Comparison of ENCODE assay signal across 13 mouse cellular contexts in the genomic region with DNA sequence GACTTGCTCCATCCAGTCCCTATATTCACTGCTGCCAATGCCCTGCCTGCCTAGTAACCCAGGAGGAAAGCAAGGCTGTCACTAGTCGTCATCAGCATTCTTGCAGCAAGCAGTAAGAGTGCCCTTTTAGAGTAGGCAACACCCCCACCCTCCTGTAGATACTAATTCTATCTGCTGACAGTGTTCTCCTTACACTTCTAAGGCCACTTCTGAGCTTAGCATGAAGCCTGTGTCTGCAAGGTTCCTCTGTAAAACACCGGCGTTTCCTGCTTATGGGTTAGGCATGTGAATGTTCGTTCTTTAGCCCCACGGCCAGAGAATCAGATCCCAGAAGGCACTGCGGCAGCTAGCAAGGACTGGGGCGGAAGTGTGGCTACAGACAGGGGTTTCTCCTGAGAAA. TPM values are rescaled to one million over a fixed set of nuclear protein-coding genes. Genes with fewer than 3 reads are reported as not detected.
DNase-seq lines count a peak whose midpoint lies in the region; ATAC-seq lines count a peak whose summit lies in the region.
"Had no signal": no experiment of that assay in that cellular context is flagged by ENCODE, and none has a peak within 500 bp of the region (broad histone marks: within the 10 kb centered on the region; RNA-seq: fewer than 3 reads in every experiment).

No protein-coding gene starts in this region.

- H3K9me3 ChIP-seq in embryonic facial prominence, embryonic 10.5 days, result no peaks in the 10 kb centered on the region
- H3K9me3 ChIP-seq in forebrain, embryonic 13.5 days (replicated peaks), result no peaks in the 10 kb centered on the region

- H3K4me3 ChIP-seq in embryonic facial prominence, embryonic 10.5 days, result no peak overlapping the region
- no peak overlapping the region for H3K4me3 ChIP-seq in forebrain, embryonic 13.5 days

- no peak for ATAC-seq in forebrain, embryonic 13.5 days
- ATAC-seq in granulocyte monocyte progenitor cell, adult 5-6 weeks (replicated peaks; ENCODE audit: poor library complexity, severe bottlenecking), result no peak
- ATAC-seq: intestine, embryonic 16.5 days had no signal

- no peak overlapping the region for H3K27ac ChIP-seq in embryonic facial prominence, embryonic 10.5 days (replicated peaks)
- no peak overlapping the region for H3K27ac ChIP-seq in forebrain, embryonic 13.5 days

- no peak overlapping the region for H3K4me2 ChIP-seq in forebrain, embryonic 13.5 days
- H3K4me2 ChIP-seq: lung, embryonic 14.5 days had no signal

- peak; percentile 32 for DNase-seq in gastrocnemius, postnatal 25 days
- no peak for DNase-seq in gastrocnemius, adult 8-10 months (ENCODE audit: low spot score in 2 of 2)
- DNase-seq in CD4-positive helper T cell, adult 2 months (ENCODE audit: low read depth, low spot score), result peak; percentile 64
- DNase-seq in embryonic facial prominence, embryonic 10.5 days (ENCODE audit: low spot score), result peak; percentile 4
- peak; percentile 60 to 66 for DNase-seq in natural killer cell, adult 2 months (ENCODE audit: low spot score in 2 of 2)
- no peak for DNase-seq in right cerebral cortex, postnatal 10 days (ENCODE audit: low spot score in 2 of 2)
- DNase-seq: cerebellum, adult 2 months; liver; lung, embryonic 14.5 days; right cerebral cortex, postnatal 4 days had no signal

- no peaks in the 10 kb centered on the region for H3K27me3 ChIP-seq in embryonic facial prominence, embryonic 10.5 days (replicated peaks; ENCODE audit: low read depth, poor library complexity, severe bottlenecking)
- no peaks in the 10 kb centered on the region for H3K27me3 ChIP-seq in forebrain, embryonic 13.5 days

- no peak overlapping the region for H3K9ac ChIP-seq in forebrain, embryonic 13.5 days
- H3K9ac ChIP-seq: lung, embryonic 14.5 days had no signal

- 0 out of 2 replicates have a peak, but pooled peaks cover 4% of the 10 kb centered on the region for H3K4me1 ChIP-seq in embryonic facial prominence, embryonic 10.5 days
- peaks cover 51% of the 10 kb centered on the region for H3K4me1 ChIP-seq in forebrain, embryonic 13.5 days

- peaks cover 5% of the 10 kb centered on the region for H3K36me3 ChIP-seq in embryonic facial prominence, embryonic 10.5 days (replicated peaks)
- H3K36me3 ChIP-seq in forebrain, embryonic 13.5 days (ENCODE audit: poor library complexity, severe bottlenecking), result peaks cover 8% of the 10 kb centered on the region

- 84% methylated on average over 7 of the region's 7 CpGs for WGBS in embryonic facial prominence, embryonic 10.5 days
- 86% methylated on average over 7 of the region's 7 CpGs for WGBS in forebrain, embryonic 13.5 days

RNA-seq across cellular contexts. Expression of gene 1700056E22Rik, which starts 30.2 kb away (rescaled TPM):
- 1 to 10 TPM in 1 of 2 experiments, under 1 TPM in 1; 0.96 to 1.3 TPM for total RNA-seq in gastrocnemius, postnatal 25 days (2021)
- total RNA-seq in gastrocnemius, adult 8-10 months (2022), result 1 to 10 TPM in 1 of 4 experiments, under 1 TPM in 3; 0.40 to 1.2 (median 0.49) TPM
- 0.58 and 1.1 TPM in 2 replicates for polyA plus RNA-seq in embryonic facial prominence, embryonic 10.5 days (2016; fragmentation: Nextera tagmentation; extraction: Ambion mirVana)
- 1.2 and 1.5 TPM in 2 replicates for polyA plus RNA-seq in forebrain, embryonic 13.5 days (2015; fragmentation: Nextera tagmentation; extraction: Ambion mirVana)
- total RNA-seq in granulocyte monocyte progenitor cell, adult 5-6 weeks (2014; fragmentation: Nextera tagmentation), result not detected in 2 replicates
- 0.95 TPM in 1 of 2 replicates, not detected in the other for total RNA-seq in granulocyte monocyte progenitor cell, adult 5-6 weeks (2017)

RNA-seq across cellular contexts. Expression of gene Dusp10, which starts 51.2 kb away (rescaled TPM):
- 10 to 100 TPM; 20.2 to 32.6 TPM for total RNA-seq in gastrocnemius, postnatal 25 days (2021)
- total RNA-seq in gastrocnemius, adult 8-10 months (2022), result 10 to 100 TPM; 18.7 to 31.0 (median 23.8) TPM
- 3.0 and 3.1 TPM in 2 replicates for polyA plus RNA-seq in embryonic facial prominence, embryonic 10.5 days (2016; fragmentation: Nextera tagmentation; extraction: Ambion mirVana)
- polyA plus RNA-seq in forebrain, embryonic 13.5 days (2015; fragmentation: Nextera tagmentation; extraction: Ambion mirVana), result 8.6 and 9.7 TPM in 2 replicates
- 0.96 and 1.4 TPM in 2 replicates for total RNA-seq in granulocyte monocyte progenitor cell, adult 5-6 weeks (2014; fragmentation: Nextera tagmentation)
- total RNA-seq in granulocyte monocyte progenitor cell, adult 5-6 weeks (2017), result 2.8 and 5.8 TPM in 2 replicates

Comparison
In these comparisons a context has a peak if more than half of its experiments do, and no peak if none do; other contexts are left out.
1. DNase-seq: peak in gastrocnemius, postnatal 25 days (single experiment), CD4-positive helper T cell, adult 2 months (single experiment), embryonic facial prominence, embryonic 10.5 days (single experiment) and natural killer cell, adult 2 months (2 of 2); none in gastrocnemius, adult 8-10 months (0 of 2) and right cerebral cortex, postnatal 10 days (0 of 2).